Mouse (Mus musculus): ENCODE data around the gene Olfr1061. TPM values are rescaled to one million over a fixed set of nuclear protein-coding genes. Genes with fewer than 3 reads are reported as not detected.

The Olfr1061 gene
- polyA plus RNA-seq (2012) = not detected in 2 replicates

DNA sequence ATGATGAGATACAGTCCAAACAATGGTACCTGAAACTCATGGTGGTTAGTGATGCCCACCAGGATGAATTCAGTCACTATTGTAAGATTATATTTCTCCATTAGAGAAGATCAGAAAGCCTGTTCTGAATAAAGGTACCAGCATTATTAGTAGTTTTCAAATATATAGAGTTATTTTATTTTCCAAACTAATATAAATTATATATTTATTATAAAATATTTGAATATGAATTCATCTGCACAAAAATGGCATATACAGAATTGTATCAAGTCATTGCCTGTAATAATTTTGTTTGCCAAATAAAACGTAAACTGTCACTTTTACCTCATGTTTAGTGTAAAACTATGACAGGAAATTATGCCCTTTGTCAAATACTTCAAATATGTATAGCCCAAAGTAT lies at the start of gene Olfr1061:
TSS of gene Olfr1061 (minus strand) at position 101 of the 400 bp plus-strand sequence.

GRCm38 (mm10) chr2:86456169-86456568 lies 42.3 kb upstream of the Olfr1061 start, which contains the start of gene Olfr1066:
TSS of gene Olfr1066 (minus strand) at chr2:86456269.

GRCm38 (mm10) chr2:86450491-86450890 lies 36.6 kb upstream of the Olfr1061 start, which contains the start of gene Olfr1065:
TSS of gene Olfr1065 (minus strand) at chr2:86450591.

DNA sequence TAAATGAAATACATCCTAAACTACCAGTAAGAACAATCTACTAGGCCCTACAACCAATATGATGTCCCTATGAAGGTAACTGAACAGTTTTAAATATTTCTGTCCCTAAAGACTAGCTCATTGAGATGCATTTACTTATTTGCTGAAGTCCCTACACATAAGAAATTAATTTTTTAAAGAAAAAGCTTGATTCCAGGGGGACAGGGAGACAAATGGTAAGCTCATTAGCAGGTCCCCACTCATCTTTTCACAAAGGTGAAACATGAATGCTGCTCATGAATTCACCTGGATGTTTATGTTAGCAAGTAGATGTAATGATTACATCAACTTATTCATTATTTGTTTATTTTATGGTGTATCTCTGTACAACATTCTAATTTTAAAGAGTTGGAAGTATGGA lies 12.8 kb upstream of the Olfr1061 start, which contains the start of gene Olfr1062:
TSS of gene Olfr1062 (minus strand) at position 101 of the 400 bp plus-strand sequence.

DNA sequence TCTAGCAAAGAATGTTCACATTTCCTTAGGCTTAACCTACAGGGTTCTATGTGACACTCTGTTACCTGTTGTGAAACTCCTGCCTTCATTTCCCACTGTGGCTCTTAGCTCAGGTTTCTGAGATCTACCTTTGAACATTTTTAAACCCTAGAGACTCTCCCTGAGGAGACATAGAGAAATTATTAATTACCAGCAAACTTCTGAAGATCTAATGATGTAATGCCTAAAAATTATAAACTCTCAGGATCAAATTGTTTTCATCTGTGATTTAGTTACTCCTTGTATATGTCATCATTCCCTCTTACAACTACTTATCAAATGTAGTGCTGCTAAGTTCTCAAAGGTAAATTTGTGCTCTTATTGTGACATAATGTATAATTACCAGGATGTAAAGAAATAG lies 25.4 kb downstream of the Olfr1061 start, which contains the start of gene Olfr1058:
TSS of gene Olfr1058 (minus strand) at position 101 of the 400 bp plus-strand sequence.

DNA sequence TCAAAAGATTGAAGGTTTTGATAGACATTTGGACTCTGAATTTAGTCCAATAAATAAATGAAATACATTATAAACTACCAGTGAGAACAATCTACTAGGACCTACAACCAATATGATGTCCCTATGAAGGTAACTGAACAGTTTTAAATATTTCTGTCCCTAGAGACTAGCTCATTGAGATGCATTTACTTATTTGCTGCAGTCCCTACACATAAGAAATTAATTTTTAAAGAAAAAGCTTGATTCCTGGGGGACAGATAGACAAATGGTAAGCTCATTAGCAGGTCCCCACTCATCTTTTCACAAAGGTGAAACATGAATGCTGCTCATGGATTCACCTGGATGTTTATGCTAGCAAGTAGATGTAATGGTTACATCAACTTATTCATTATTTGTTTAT lies 35.6 kb downstream of the Olfr1061 start, which contains the start of gene Olfr1057:
TSS of gene Olfr1057 (minus strand) at position 101 of the 400 bp plus-strand sequence.

Other genes starting within 250 kb of the Olfr1061 start
- not detected in 2 replicates for gene Olfr1043, start 246.5 kb downstream of the Olfr1061 start, polyA plus RNA-seq (2012)
- gene Olfr1044, start 236.2 kb downstream of the Olfr1061 start, polyA plus RNA-seq (2012) = not detected in 2 replicates
- gene Olfr52, start 228.4 kb downstream of the Olfr1061 start, polyA plus RNA-seq (2012) = not detected in 2 replicates
- gene Olfr1045, start 211.0 kb downstream of the Olfr1061 start, polyA plus RNA-seq (2012) = not detected in 2 replicates
- not detected in 2 replicates for gene Olfr1046, start 194.7 kb downstream of the Olfr1061 start, polyA plus RNA-seq (2012)
- not detected in 2 replicates for gene Olfr1047, start 182.6 kb downstream of the Olfr1061 start, polyA plus RNA-seq (2012)
- gene Olfr1048, start 173.8 kb downstream of the Olfr1061 start, polyA plus RNA-seq (2012) = not detected in 2 replicates
- gene Olfr1049, start 155.7 kb downstream of the Olfr1061 start, polyA plus RNA-seq (2012) = not detected in 2 replicates
- gene Olfr1051, start 135.0 kb downstream of the Olfr1061 start, polyA plus RNA-seq (2012) = not detected in 2 replicates
- not detected in 2 replicates for gene Olfr1052, start 121.6 kb downstream of the Olfr1061 start, polyA plus RNA-seq (2012)
- not detected in 2 replicates for gene Olfr1053, start 98.8 kb downstream of the Olfr1061 start, polyA plus RNA-seq (2012)
- not detected in 2 replicates for gene Olfr1054, start 78.6 kb downstream of the Olfr1061 start, polyA plus RNA-seq (2012)
- gene Olfr1055, start 63.8 kb downstream of the Olfr1061 start, polyA plus RNA-seq (2012) = not detected in 2 replicates
- gene Olfr1056, start 51.6 kb downstream of the Olfr1061 start, polyA plus RNA-seq (2012) = not detected in 2 replicates
- not detected in 2 replicates for gene Olfr1057, start 35.7 kb downstream of the Olfr1061 start, polyA plus RNA-seq (2012)
- not detected in 2 replicates for gene Olfr1058, start 25.5 kb downstream of the Olfr1061 start, polyA plus RNA-seq (2012)
- gene Olfr1062, start 12.7 kb upstream of the Olfr1061 start, polyA plus RNA-seq (2012) = not detected in 2 replicates
- not detected in 2 replicates for gene Olfr1065, start 36.5 kb upstream of the Olfr1061 start, polyA plus RNA-seq (2012)
- not detected in 2 replicates for gene Olfr1066, start 42.2 kb upstream of the Olfr1061 start, polyA plus RNA-seq (2012)
- not detected in 2 replicates for gene Olfr228, start 73.3 kb upstream of the Olfr1061 start, polyA plus RNA-seq (2012)
- not detected in 2 replicates for gene Olfr1076, start 94.4 kb upstream of the Olfr1061 start, polyA plus RNA-seq (2012)
- not detected in 2 replicates for gene Olfr1079, start 128.4 kb upstream of the Olfr1061 start, polyA plus RNA-seq (2012)
- gene Olfr1080, start 144.2 kb upstream of the Olfr1061 start, polyA plus RNA-seq (2012) = not detected in 2 replicates
- gene Olfr1082, start 184.9 kb upstream of the Olfr1061 start, polyA plus RNA-seq (2012) = not detected in 2 replicates
- not detected in 2 replicates for gene Olfr1084, start 225.7 kb upstream of the Olfr1061 start, polyA plus RNA-seq (2012)
- gene Olfr1085, start 248.0 kb upstream of the Olfr1061 start, polyA plus RNA-seq (2012) = not detected in 2 replicates

Data from megakaryocyte-erythroid progenitor cell, adult 5 weeks (primary cell).